Mouse (Mus musculus) megakaryocyte, embryonic 14.5 days (primary cell): ENCODE measurements at regions not wholly inside any gene's neighbourhood (a gene's known extent, or its start where the extent isn't known, plus 50 kb on each side); places are given as distances from the start of the nearest gene placed in this dataset.
A peak's percentile ranks its signal among the peaks of the same experiment; 100 is the strongest.
"Not testable (repeated sequence)": the region's sequence is repeated elsewhere in the genome, so short reads cannot be mapped to it uniquely, and the experiment has no call there.

Experiments used
- H3K27me3 ChIP-seq: replicated peaks from 2 replicates; pipeline ENCODE3; 2012; ENCODE audit warnings: inconsistent platforms
- H3K36me3 ChIP-seq: replicated peaks from 2 replicates; pipeline ENCODE3; 2012; ENCODE audit warnings: low read length, inconsistent platforms, mixed read lengths
- H3K4me1 ChIP-seq: 2 replicates; pipeline ENCODE4 v1.6.1; 2012; ENCODE audit warnings: inconsistent platforms
- H3K4me3 ChIP-seq: replicated peaks from 2 replicates; pipeline ENCODE3; 2012; ENCODE audit warnings: moderate library complexity, mild to moderate bottlenecking, inconsistent platforms
- H3K9me3 ChIP-seq: 2 replicates; pipeline ENCODE4 v1.6.1; 2012; ENCODE audit warnings: inconsistent platforms
- FLI1 ChIP-seq: IDR thresholded peaks from 2 replicates; pipeline ENCODE4 v1.6.1; 2012; ENCODE audit warnings: low read length, inconsistent platforms, mixed read lengths
- GATA1 ChIP-seq: IDR thresholded peaks from 3 replicates; pipeline ENCODE4 v1.6.1; 2012; ENCODE audit warnings: mixed read lengths, low read length, inconsistent platforms, borderline replicate concordance

GRCm38 (mm10) chr16:20820939-20821338 is 86.6 kb upstream of the Thpo start:
- Histone ChIP-seq H3K36me3 (peaks cover 4% of the 10 kb centered on the region), H3K4me1 (peaks cover 65% of the 10 kb centered on the region), H3K9me3 (peaks cover 8% of the 10 kb centered on the region; the same call in 1 of the 2 replicates), H3K27me3 (no peaks in the 10 kb centered on the region), H3K4me3 (no peak overlapping the region)
- TF ChIP-seq FLI1: no peak
- TF ChIP-seq GATA1: no peak

- TF ChIP-seq GATA1: no peak
- TF ChIP-seq FLI1: no peak
- Histone ChIP-seq H3K36me3 (peaks cover 7% of the 10 kb centered on the region), H3K27me3 (no peaks in the 10 kb centered on the region), H3K4me1 (peaks cover 65% of the 10 kb centered on the region), H3K4me3 (no peak overlapping the region), H3K9me3 (peaks cover 10% of the 10 kb centered on the region; the same call in 1 of the 2 replicates)
Measured at GRCm38 (mm10) chr16:20819568-20819967, 85.3 kb upstream of the Thpo start.

- H3K36me3 ChIP-seq: peaks cover 12% of the 10 kb centered on the region
- no peaks in the 10 kb centered on the region for H3K27me3 ChIP-seq
- H3K9me3 ChIP-seq: peaks cover 10% of the 10 kb centered on the region
- TF ChIP-seq FLI1: no peak
- H3K4me1 ChIP-seq: peaks cover 61% of the 10 kb centered on the region
- H3K4me3 ChIP-seq: no peak overlapping the region
Measured at GRCm38 (mm10) chr16:20818711-20819189, 84.4 kb upstream of the Thpo start.

- peaks cover 10% of the 10 kb centered on the region for H3K9me3 ChIP-seq
- peaks cover 14% of the 10 kb centered on the region for H3K36me3 ChIP-seq
- H3K4me1 ChIP-seq: peaks cover 45% of the 10 kb centered on the region
- no peak for TF ChIP-seq FLI1
- no peak for TF ChIP-seq GATA1
- no peak overlapping the region for H3K4me3 ChIP-seq
- H3K27me3 ChIP-seq: no peaks in the 10 kb centered on the region
Measured at GRCm38 (mm10) chr16:20814976-20815375, 80.7 kb upstream of the Thpo start.

GRCm38 (mm10) chr16:20814240-20814639 is 79.9 kb upstream of the Thpo start:
- Histone ChIP-seq H3K4me3 (no peak overlapping the region), H3K27me3 (no peaks in the 10 kb centered on the region), H3K9me3 (peaks cover 10% of the 10 kb centered on the region), H3K4me1 (peaks cover 45% of the 10 kb centered on the region), H3K36me3 (peaks cover 14% of the 10 kb centered on the region)
- TF ChIP-seq FLI1 (no peak), GATA1 (no peak)

GRCm38 (mm10) chr16:20812025-20812424 is 77.7 kb upstream of the Thpo start:
- H3K27me3 ChIP-seq, H3K9me3 ChIP-seq, H3K4me3 ChIP-seq: not testable (repeated sequence)
- Histone ChIP-seq H3K4me1 (peaks cover 43% of the 10 kb centered on the region), H3K36me3 (peaks cover 14% of the 10 kb centered on the region)

GRCm38 (mm10) chr16:20810322-20810721 is 76.0 kb upstream of the Thpo start:
- no peaks in the 10 kb centered on the region for H3K27me3 ChIP-seq
- H3K4me3 ChIP-seq: peak overlapping the region; percentile 78
- peaks cover 11% of the 10 kb centered on the region for H3K36me3 ChIP-seq
- no peak for TF ChIP-seq FLI1
- no peak for TF ChIP-seq GATA1
- peaks cover 3% of the 10 kb centered on the region; the same call in 1 of the 2 replicates for H3K9me3 ChIP-seq
- H3K4me1 ChIP-seq: peaks cover 59% of the 10 kb centered on the region

GRCm38 (mm10) chr16:20808263-20808662 is 74.0 kb upstream of the Thpo start:
- no peaks in the 10 kb centered on the region for H3K9me3 ChIP-seq
- H3K4me1 ChIP-seq: peaks cover 75% of the 10 kb centered on the region
- H3K36me3 ChIP-seq: no peaks in the 10 kb centered on the region
- H3K4me3 ChIP-seq: no peak overlapping the region
- no peak for TF ChIP-seq FLI1
- TF ChIP-seq GATA1: no peak
- H3K27me3 ChIP-seq: no peaks in the 10 kb centered on the region

GRCm38 (mm10) chr16:20806739-20807138 is 72.4 kb upstream of the Thpo start:
- no peak for TF ChIP-seq FLI1
- Histone ChIP-seq H3K4me3 (no peak overlapping the region), H3K4me1 (peaks cover 89% of the 10 kb centered on the region)

GRCm38 (mm10) chr16:20805793-20806192 is 71.5 kb upstream of the Thpo start:
- Histone ChIP-seq H3K4me3 (no peak overlapping the region), H3K9me3 (no peaks in the 10 kb centered on the region), H3K27me3 (no peaks in the 10 kb centered on the region), H3K36me3 (no peaks in the 10 kb centered on the region), H3K4me1 (peaks cover 93% of the 10 kb centered on the region)
- no peak for TF ChIP-seq FLI1
- no peak for TF ChIP-seq GATA1

More at GRCm38 (mm10) chr16:20806739-20807138, 72.4 kb upstream of the Thpo start:
- Histone ChIP-seq H3K9me3 (no peaks in the 10 kb centered on the region), H3K36me3 (no peaks in the 10 kb centered on the region), H3K27me3 (no peaks in the 10 kb centered on the region)

- Histone ChIP-seq H3K27me3 (no peaks in the 10 kb centered on the region), H3K4me3 (peak overlapping the region; percentile 90), H3K9me3 (no peaks in the 10 kb centered on the region), H3K4me1 (peaks cover 94% of the 10 kb centered on the region), H3K36me3 (no peaks in the 10 kb centered on the region)
- TF ChIP-seq FLI1 (no peak), GATA1 (no peak)
Measured at GRCm38 (mm10) chr16:20805086-20805485, 70.8 kb upstream of the Thpo start.
